Mouse (Mus musculus) kidney, embryonic 15.5 days (tissue): ENCODE results near the gene Ktn1. TPM values are rescaled to one million over a fixed set of nuclear protein-coding genes. Genes with fewer than 3 reads are reported as not detected.

Experiments used
- ATAC-seq: fragments of 200-750 bp; cut with Nextera tagmentation; replicated peaks from 2 replicates; pipeline ENCODE4 v1.8.0; 2017; ENCODE audit warnings: moderate TSS enrichment; ENCODE audit not compliant: low FRiP score
- H3K27ac ChIP-seq: fragments of 300-500 bp; sonication (generic); 2 replicates; pipeline ENCODE4 v1.5.1; 2015; ENCODE audit warnings: mild to moderate bottlenecking, inconsistent platforms
- H3K27me3 ChIP-seq: fragments of 300-500 bp; sonication (generic); 2 replicates; pipeline ENCODE4 v1.6.1; 2015; ENCODE audit warnings: inconsistent platforms
- H3K36me3 ChIP-seq: fragments of 300-500 bp; sonication (generic); 2 replicates; pipeline ENCODE4 v1.6.1; 2015; ENCODE audit warnings: inconsistent platforms
- H3K4me1 ChIP-seq: fragments of 300-500 bp; sonication (generic); 2 replicates; pipeline ENCODE4 v1.6.1; 2015; ENCODE audit warnings: inconsistent platforms
- H3K4me2 ChIP-seq: fragments of 300-500 bp; sonication (generic); 2 replicates; pipeline ENCODE4 v1.6.1; 2015; ENCODE audit warnings: moderate library complexity, mild to moderate bottlenecking, inconsistent platforms
- H3K4me3 ChIP-seq: fragments of 300-500 bp; sonication (generic); replicated peaks from 2 replicates; pipeline ENCODE4 v1.5.1; 2015; ENCODE audit warnings: mild to moderate bottlenecking, inconsistent platforms
- H3K9ac ChIP-seq: fragments of 300-500 bp; sonication (generic); 2 replicates; pipeline ENCODE4 v1.6.1; 2015; ENCODE audit warnings: mild to moderate bottlenecking, inconsistent platforms
- H3K9me3 ChIP-seq: fragments of 300-500 bp; sonication (generic); replicated peaks from 2 replicates; pipeline ENCODE4 v1.6.1; 2016; ENCODE audit warnings: inconsistent platforms
- WGBS: fragments of 180-500 bp; shearing (Covaris S2); methylation state at CpG from one replicate; pipeline ENCODE4 v1.1.7; 2015; ENCODE audit warnings: mixed read lengths; 5-methylcytosine and 5-hydroxymethylcytosine counted together
- polyA plus RNA-seq: library from polyadenylated mRNA; unstranded; fragments of >200 nt; fragmentation: Nextera tagmentation; extraction: Ambion mirVana; gene quantifications from 2 replicates; pipeline ENCODE4 v1.2.1, GENCODE M21; 2015

Gene Ktn1
- polyA plus RNA-seq, 1 experiment from 2014 or later, result 65.4 TPM

GRCm38 (mm10) chr14:47646246-47646645 lies 2.0 kb upstream of the Ktn1 start:
- Histone ChIP-seq H3K27ac (no peak overlapping the region), H3K4me3 (no peak overlapping the region), H3K9ac (no peak overlapping the region), H3K27me3 (no peaks in the 10 kb centered on the region; the same call in 1 of the 2 replicates), H3K4me2 (no peak overlapping the region), H3K9me3 (no peaks in the 10 kb centered on the region), H3K36me3 (no peaks in the 10 kb centered on the region), H3K4me1 (peaks cover 17% of the 10 kb centered on the region)
- no peak for ATAC-seq
- WGBS, result 35% methylated on average over 5 of the region's 5 CpGs

- Histone ChIP-seq H3K27me3 (no peaks in the 10 kb centered on the region; the same call in 1 of the 2 replicates), H3K4me1 (peaks cover 20% of the 10 kb centered on the region), H3K4me3 (no peak overlapping the region), H3K27ac (no peak overlapping the region), H3K9me3 (no peaks in the 10 kb centered on the region), H3K36me3 (no peaks in the 10 kb centered on the region), H3K9ac (no peak overlapping the region), H3K4me2 (no peak overlapping the region)
- ATAC-seq, result no peak
- 76% methylated on average over 9 of the region's 9 CpGs for WGBS
These were observed 1.3 kb upstream of the Ktn1 start for GRCm38 (mm10) chr14:47646696-47647516.

GRCm38 (mm10) chr14:47648706-47649630 lies 720 bp downstream of the Ktn1 start:
- WGBS, result 2% methylated on average over 77 of the region's 82 CpGs
- Histone ChIP-seq H3K36me3 (no peaks in the 10 kb centered on the region), H3K4me3 (peak overlapping the region; percentile 72), H3K4me2 (peak overlapping the region; percentile 64), H3K9me3 (no peaks in the 10 kb centered on the region), H3K9ac (peak overlapping the region; percentile 91), H3K4me1 (peaks cover 20% of the 10 kb centered on the region), H3K27me3 (no peaks in the 10 kb centered on the region; the same call in 1 of the 2 replicates), H3K27ac (peak overlapping the region; percentile 94)
- peak; percentile 96 for ATAC-seq

GRCm38 (mm10) chr14:47649631-47650337 lies 1.5 kb downstream of the Ktn1 start:
- peak overlapping the region; percentile 72 for H3K4me3 ChIP-seq
- H3K4me2 ChIP-seq, result peak overlapping the region; percentile 64
- H3K9me3 ChIP-seq, result no peaks in the 10 kb centered on the region
- 0% methylated on average over 46 of the region's 46 CpGs for WGBS
- H3K36me3 ChIP-seq, result no peaks in the 10 kb centered on the region
- H3K9ac ChIP-seq, result peak overlapping the region; percentile 91
- peak overlapping the region; percentile 94 for H3K27ac ChIP-seq
- peaks cover 21% of the 10 kb centered on the region for H3K4me1 ChIP-seq
- H3K27me3 ChIP-seq, result no peaks in the 10 kb centered on the region; the same call in 1 of the 2 replicates
- ATAC-seq, result peak; percentile 90

- H3K9ac ChIP-seq, result peak overlapping the region; percentile 91
- H3K9me3 ChIP-seq, result no peaks in the 10 kb centered on the region
- H3K4me1 ChIP-seq, result peaks cover 22% of the 10 kb centered on the region
- H3K4me2 ChIP-seq, result peak overlapping the region; percentile 64
- peak overlapping the region; percentile 72 for H3K4me3 ChIP-seq
- 25% methylated on average over 6 of the region's 6 CpGs for WGBS
- no peak for ATAC-seq
- H3K27me3 ChIP-seq, result no peaks in the 10 kb centered on the region; the same call in 1 of the 2 replicates
- H3K27ac ChIP-seq, result peak overlapping the region; percentile 94
- H3K36me3 ChIP-seq, result no peaks in the 10 kb centered on the region
These were observed 2.1 kb downstream of the Ktn1 start for GRCm38 (mm10) chr14:47650338-47650720.

GRCm38 (mm10) chr14:47651272-47651671 lies 3.0 kb downstream of the Ktn1 start:
- H3K4me3 ChIP-seq, result no peak overlapping the region

GRCm38 (mm10) chr14:47655444-47655843 lies 7.2 kb downstream of the Ktn1 start:
- Histone ChIP-seq H3K27ac (no peak overlapping the region), H3K4me2 (no peak overlapping the region), H3K9ac (no peak overlapping the region), H3K27me3 (no peaks in the 10 kb centered on the region), H3K4me1 (peaks cover 12% of the 10 kb centered on the region), H3K9me3 (no peaks in the 10 kb centered on the region), H3K4me3 (no peak overlapping the region), H3K36me3 (peaks cover 4% of the 10 kb centered on the region; the same call in 1 of the 2 replicates)
- WGBS, result 88% methylated on average over 2 of the region's 2 CpGs
- no peak for ATAC-seq

More at GRCm38 (mm10) chr14:47651272-47651671, 3.0 kb downstream of the Ktn1 start:
- WGBS, result 67% methylated on average over 4 of the region's 4 CpGs
- H3K9ac ChIP-seq, result no peak overlapping the region
- H3K27ac ChIP-seq, result no peak overlapping the region
- H3K36me3 ChIP-seq, result 0 out of 2 replicates have a peak, but pooled peaks cover 1% of the 10 kb centered on the region
- peaks cover 19% of the 10 kb centered on the region for H3K4me1 ChIP-seq
- no peaks in the 10 kb centered on the region; the same call in 1 of the 2 replicates for H3K27me3 ChIP-seq
- H3K9me3 ChIP-seq, result no peaks in the 10 kb centered on the region
- ATAC-seq, result no peak
- peak overlapping the region; percentile 64; the same call in 1 of the 2 replicates for H3K4me2 ChIP-seq

GRCm38 (mm10) chr14:47663844-47664469 lies 15.7 kb downstream of the Ktn1 start:
- WGBS, result 87% methylated on average over 11 of the region's 11 CpGs
- Histone ChIP-seq H3K9me3 (no peaks in the 10 kb centered on the region), H3K4me3 (no peak overlapping the region), H3K4me1 (no peaks in the 10 kb centered on the region), H3K27ac (no peak overlapping the region), H3K9ac (no peak overlapping the region), H3K27me3 (no peaks in the 10 kb centered on the region), H3K4me2 (no peak overlapping the region), H3K36me3 (peaks cover 30% of the 10 kb centered on the region)
- no peak for ATAC-seq

- H3K36me3 ChIP-seq, result peaks cover 34% of the 10 kb centered on the region
- no peaks in the 10 kb centered on the region for H3K9me3 ChIP-seq
- no peak overlapping the region for H3K4me3 ChIP-seq
- no peak overlapping the region for H3K27ac ChIP-seq
- ATAC-seq, result no peak
- no peak overlapping the region for H3K9ac ChIP-seq
- no peak overlapping the region for H3K4me2 ChIP-seq
- H3K27me3 ChIP-seq, result no peaks in the 10 kb centered on the region
- no peaks in the 10 kb centered on the region for H3K4me1 ChIP-seq
These were observed 16.2 kb downstream of the Ktn1 start for GRCm38 (mm10) chr14:47664470-47664864.

GRCm38 (mm10) chr14:47665061-47665778 lies 17.0 kb downstream of the Ktn1 start:
- H3K4me3 ChIP-seq, result no peak overlapping the region
- H3K9ac ChIP-seq, result no peak overlapping the region
- no peak for ATAC-seq
- H3K27ac ChIP-seq, result no peak overlapping the region
- 64% methylated on average over 5 of the region's 5 CpGs for WGBS
- no peaks in the 10 kb centered on the region for H3K9me3 ChIP-seq
- no peaks in the 10 kb centered on the region for H3K27me3 ChIP-seq
- no peaks in the 10 kb centered on the region for H3K4me1 ChIP-seq
- H3K36me3 ChIP-seq, result peaks cover 38% of the 10 kb centered on the region
- no peak overlapping the region for H3K4me2 ChIP-seq

GRCm38 (mm10) chr14:47668096-47668495 lies 19.8 kb downstream of the Ktn1 start:
- no peak for ATAC-seq
- Histone ChIP-seq H3K4me1 (no peaks in the 10 kb centered on the region), H3K36me3 (peaks cover 57% of the 10 kb centered on the region), H3K27ac (no peak overlapping the region), H3K4me2 (no peak overlapping the region), H3K9ac (no peak overlapping the region), H3K9me3 (no peaks in the 10 kb centered on the region), H3K4me3 (no peak overlapping the region), H3K27me3 (no peaks in the 10 kb centered on the region)
